Mouse (Mus musculus): ENCODE data around the gene Dner. TPM values are rescaled to one million over a fixed set of nuclear protein-coding genes. Genes with fewer than 3 reads are reported as not detected.

Gene Dner
- polyA plus RNA-seq, 1 experiment, result not detected

DNA sequence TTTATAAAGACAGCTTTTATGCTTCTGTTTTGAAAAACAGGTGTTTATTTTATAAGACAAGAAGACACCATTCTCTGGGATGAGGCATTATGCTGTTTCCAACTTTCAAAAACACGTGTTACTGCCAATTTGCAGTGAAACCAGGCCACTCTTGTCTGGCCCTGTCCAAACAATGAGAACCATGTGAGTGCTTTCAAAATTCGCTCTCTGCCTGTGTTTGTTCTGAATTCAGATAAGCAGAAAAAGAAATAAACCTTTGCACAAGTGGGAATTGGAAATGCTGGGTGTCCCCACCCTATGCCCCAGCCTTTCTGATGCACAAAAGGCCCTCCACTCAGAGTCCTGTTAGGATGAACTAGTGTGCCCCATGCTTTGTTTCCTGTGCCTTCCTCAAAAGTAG lies 276.6 kb downstream of the Dner start:
- Histone ChIP-seq H3K4me3 (replicated peaks) (no peak overlapping the region), H3K36me3 (replicated peaks; ENCODE audit: low read length) (no peaks in the 10 kb centered on the region), H3K27me3 (replicated peaks) (no peaks in the 10 kb centered on the region), H3K4me1 (no peaks in the 10 kb centered on the region), H3K9me3 (peaks cover 49% of the 10 kb centered on the region)
- TF ChIP-seq GATA1 (IDR thresholded peaks at IDR 0.05; ENCODE audit: borderline replicate concordance, low read length), result no peak
- TF ChIP-seq FLI1 (IDR thresholded peaks at IDR 0.05; ENCODE audit: low read length), result no peak

GRCm38 (mm10) chr1:84418511-84418910 lies 277.5 kb downstream of the Dner start:
- Histone ChIP-seq H3K27me3 (replicated peaks) (no peaks in the 10 kb centered on the region), H3K9me3 (peaks cover 50% of the 10 kb centered on the region), H3K4me3 (replicated peaks) (no peak overlapping the region), H3K4me1 (no peaks in the 10 kb centered on the region), H3K36me3 (replicated peaks; ENCODE audit: low read length) (no peaks in the 10 kb centered on the region)
- TF ChIP-seq GATA1 (IDR thresholded peaks at IDR 0.05; ENCODE audit: borderline replicate concordance, low read length) (no peak), FLI1 (IDR thresholded peaks at IDR 0.05; ENCODE audit: low read length) (no peak)

DNA sequence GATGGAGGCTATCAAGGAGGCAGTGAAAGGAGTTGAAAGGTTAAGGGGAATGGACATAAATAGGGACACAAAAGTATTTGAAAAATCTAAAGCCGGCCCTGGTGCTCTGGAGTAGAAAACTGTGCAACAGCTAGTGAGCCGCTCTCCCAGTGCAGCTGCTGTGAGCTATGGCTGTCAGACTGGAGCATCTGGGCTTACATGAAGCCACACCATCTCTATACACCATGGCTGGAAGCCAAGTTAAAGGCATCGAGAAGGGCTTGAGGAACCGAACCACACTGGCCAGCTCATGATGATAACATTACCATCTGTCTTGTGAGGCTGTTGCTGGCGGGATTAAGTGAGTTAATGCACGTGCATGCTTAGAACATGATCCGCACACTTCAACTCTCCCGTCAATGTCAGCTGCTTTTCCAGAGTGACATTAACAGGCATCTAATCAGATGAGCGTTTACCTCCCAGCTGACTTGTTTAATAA lies 278.2 kb downstream of the Dner start:
- Histone ChIP-seq H3K9me3 (peaks cover 48% of the 10 kb centered on the region), H3K27me3 (replicated peaks) (no peaks in the 10 kb centered on the region), H3K36me3 (replicated peaks; ENCODE audit: low read length) (no peaks in the 10 kb centered on the region), H3K4me3 (replicated peaks) (no peak overlapping the region), H3K4me1 (no peaks in the 10 kb centered on the region)
- TF ChIP-seq GATA1 (IDR thresholded peaks at IDR 0.05; ENCODE audit: borderline replicate concordance, low read length), result no peak
- TF ChIP-seq FLI1 (IDR thresholded peaks at IDR 0.05; ENCODE audit: low read length), result no peak

GRCm38 (mm10) chr1:84417276-84417675 lies 278.7 kb downstream of the Dner start:
- no peak for TF ChIP-seq GATA1 (IDR thresholded peaks at IDR 0.05; ENCODE audit: borderline replicate concordance, low read length)
- no peak for TF ChIP-seq FLI1 (IDR thresholded peaks at IDR 0.05; ENCODE audit: low read length)
- no peak overlapping the region for H3K4me3 ChIP-seq (replicated peaks)
- H3K36me3 ChIP-seq (replicated peaks; ENCODE audit: low read length), result no peaks in the 10 kb centered on the region
- peaks cover 51% of the 10 kb centered on the region for H3K9me3 ChIP-seq
- H3K4me1 ChIP-seq, result no peaks in the 10 kb centered on the region
- H3K27me3 ChIP-seq (replicated peaks), result no peaks in the 10 kb centered on the region

DNA sequence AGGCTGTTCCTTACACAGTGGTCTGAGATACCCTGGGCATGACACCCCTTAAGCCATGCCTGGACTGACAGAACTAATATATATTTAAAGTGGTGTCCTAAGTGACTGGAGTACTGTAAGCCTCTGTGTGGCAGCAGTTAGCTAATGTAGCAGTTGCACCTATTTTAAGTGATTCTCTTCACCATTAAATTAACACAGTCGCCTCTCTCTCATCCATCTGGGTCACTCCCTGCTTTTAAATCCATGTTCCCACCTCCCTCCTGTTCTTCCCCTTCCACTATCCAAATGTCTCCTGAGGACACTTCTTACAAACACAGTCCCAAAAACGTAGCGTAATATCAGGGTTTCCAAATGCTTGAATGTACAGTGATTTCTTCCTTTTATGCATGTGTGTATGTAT lies 281.6 kb downstream of the Dner start:
- Histone ChIP-seq H3K9me3 (peaks cover 44% of the 10 kb centered on the region), H3K4me3 (replicated peaks) (no peak overlapping the region), H3K36me3 (replicated peaks; ENCODE audit: low read length) (no peaks in the 10 kb centered on the region), H3K27me3 (replicated peaks) (no peaks in the 10 kb centered on the region), H3K4me1 (no peaks in the 10 kb centered on the region)
- TF ChIP-seq GATA1 (IDR thresholded peaks at IDR 0.05; ENCODE audit: borderline replicate concordance, low read length) (no peak), FLI1 (IDR thresholded peaks at IDR 0.05; ENCODE audit: low read length) (no peak)

DNA sequence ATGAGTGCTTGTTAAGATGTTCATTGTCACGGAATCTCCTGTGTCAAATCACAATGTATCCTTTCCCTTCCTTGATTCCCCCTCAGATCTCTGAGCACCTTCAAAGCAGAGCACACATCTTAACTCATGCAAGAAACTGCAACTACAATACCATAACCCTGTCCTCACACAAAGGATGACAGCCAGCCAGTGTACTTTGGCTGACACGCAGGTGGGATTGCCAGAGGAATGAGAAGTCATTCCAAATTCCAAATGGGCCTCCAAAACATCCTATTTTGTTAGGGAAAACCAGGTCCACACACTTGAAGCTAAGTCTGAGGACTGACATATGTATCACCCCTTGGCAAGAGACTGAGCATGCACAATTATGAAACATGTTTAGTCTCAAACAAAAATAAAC lies 286.5 kb downstream of the Dner start:
- TF ChIP-seq FLI1 (IDR thresholded peaks at IDR 0.05; ENCODE audit: low read length), result no peak
- no peak for TF ChIP-seq GATA1 (IDR thresholded peaks at IDR 0.05; ENCODE audit: borderline replicate concordance, low read length)
- no peaks in the 10 kb centered on the region for H3K27me3 ChIP-seq (replicated peaks)
- no peaks in the 10 kb centered on the region for H3K36me3 ChIP-seq (replicated peaks; ENCODE audit: low read length)
- peaks cover 27% of the 10 kb centered on the region for H3K9me3 ChIP-seq
- H3K4me1 ChIP-seq, result no peaks in the 10 kb centered on the region
- no peak overlapping the region for H3K4me3 ChIP-seq (replicated peaks)

DNA sequence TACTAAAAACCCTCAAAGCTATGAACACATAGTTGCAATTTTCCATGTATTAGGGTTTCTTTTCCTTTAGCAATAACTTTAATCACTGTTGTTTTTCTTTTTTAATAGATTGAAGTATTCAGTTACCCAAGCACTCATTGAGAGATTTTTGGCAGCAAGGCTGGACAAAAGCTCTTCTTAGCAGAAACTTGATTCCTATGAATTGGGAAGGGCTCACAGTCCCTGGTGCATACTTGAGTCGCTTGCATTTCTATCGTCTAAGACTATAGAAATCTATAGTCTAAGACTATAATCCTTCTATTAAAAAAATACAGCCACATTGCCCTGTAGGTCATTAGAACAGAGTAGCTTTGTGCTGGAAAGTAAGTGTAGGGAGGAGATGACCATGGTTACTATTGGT lies 287.1 kb downstream of the Dner start:
- Histone ChIP-seq H3K9me3 (peaks cover 27% of the 10 kb centered on the region), H3K4me3 (replicated peaks) (no peak overlapping the region), H3K36me3 (replicated peaks; ENCODE audit: low read length) (no peaks in the 10 kb centered on the region), H3K27me3 (replicated peaks) (no peaks in the 10 kb centered on the region), H3K4me1 (no peaks in the 10 kb centered on the region)
- no peak for TF ChIP-seq FLI1 (IDR thresholded peaks at IDR 0.05; ENCODE audit: low read length)
- no peak for TF ChIP-seq GATA1 (IDR thresholded peaks at IDR 0.05; ENCODE audit: borderline replicate concordance, low read length)

- H3K36me3 ChIP-seq (replicated peaks; ENCODE audit: low read length), result no peaks in the 10 kb centered on the region
- H3K4me3 ChIP-seq (replicated peaks), result no peak overlapping the region
- H3K9me3 ChIP-seq, result peaks cover 23% of the 10 kb centered on the region
- no peaks in the 10 kb centered on the region for H3K4me1 ChIP-seq
- TF ChIP-seq GATA1 (IDR thresholded peaks at IDR 0.05; ENCODE audit: borderline replicate concordance, low read length), result no peak
- TF ChIP-seq FLI1 (IDR thresholded peaks at IDR 0.05; ENCODE audit: low read length), result no peak
- H3K27me3 ChIP-seq (replicated peaks), result no peaks in the 10 kb centered on the region
These were observed 289.1 kb downstream of the Dner start for GRCm38 (mm10) chr1:84406891-84407290.

DNA sequence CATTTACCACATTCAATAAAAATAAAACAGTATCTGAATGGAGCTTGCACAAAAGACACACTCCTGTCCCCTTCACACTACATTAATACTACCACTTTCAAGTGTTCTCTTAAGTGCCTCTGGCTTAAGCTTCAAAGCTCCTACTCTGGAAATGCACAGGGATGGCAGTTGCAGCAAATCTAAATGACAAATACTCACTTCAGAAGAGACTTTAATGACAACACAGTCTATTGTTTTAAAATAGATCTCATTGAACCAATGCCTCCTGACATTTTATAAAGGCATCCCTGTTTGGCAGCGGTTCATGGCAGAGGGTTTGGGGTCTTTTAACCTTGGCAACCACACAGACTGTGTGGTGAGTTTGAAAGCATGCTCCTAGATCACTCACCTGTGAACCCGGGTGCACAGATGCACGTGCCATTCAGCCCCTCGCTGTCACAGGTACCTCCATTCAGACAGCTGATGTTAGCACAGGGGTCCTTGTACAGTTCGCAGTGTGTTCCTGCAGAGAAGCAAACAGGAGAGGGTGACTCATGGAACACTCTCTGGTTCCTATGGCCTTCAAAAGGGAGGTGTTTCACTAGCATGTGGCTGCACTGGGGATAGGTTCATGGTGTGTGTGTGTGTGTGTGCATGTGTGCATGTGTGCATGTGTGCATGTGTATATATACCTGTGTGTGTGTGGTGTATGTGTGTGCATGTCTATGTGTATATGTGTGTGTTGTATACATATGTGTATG lies 290.3 kb downstream of the Dner start:
- Histone ChIP-seq H3K9me3 (peaks cover 23% of the 10 kb centered on the region), H3K27me3 (replicated peaks) (no peaks in the 10 kb centered on the region), H3K4me1 (no peaks in the 10 kb centered on the region), H3K4me3 (replicated peaks) (peak overlapping the region; percentile 12), H3K36me3 (replicated peaks; ENCODE audit: low read length) (no peaks in the 10 kb centered on the region)
- no peak for TF ChIP-seq GATA1 (IDR thresholded peaks at IDR 0.05; ENCODE audit: borderline replicate concordance, low read length)
- no peak for TF ChIP-seq FLI1 (IDR thresholded peaks at IDR 0.05; ENCODE audit: low read length)

DNA sequence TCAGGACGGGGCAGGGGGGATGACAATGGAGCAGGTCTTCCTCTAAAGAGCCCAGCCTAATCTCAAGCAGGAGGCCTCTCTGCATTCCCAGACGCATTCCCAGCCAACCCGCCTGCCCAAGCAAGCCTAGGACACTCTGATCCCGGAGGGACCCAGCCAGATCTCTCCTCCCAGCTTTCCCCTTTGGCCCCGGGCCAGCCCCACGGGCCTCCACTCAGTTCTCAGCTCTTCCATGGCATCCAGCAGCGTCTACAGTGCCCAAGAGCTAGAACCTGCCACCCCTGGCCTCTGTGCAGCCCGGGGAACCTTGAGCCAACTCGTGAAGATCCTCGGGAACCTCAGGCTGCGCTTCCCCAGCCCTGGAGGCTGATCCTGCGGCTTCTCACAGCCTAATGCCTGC lies 291.1 kb downstream of the Dner start:
- Histone ChIP-seq H3K4me3 (replicated peaks) (no peak overlapping the region), H3K36me3 (replicated peaks; ENCODE audit: low read length) (no peaks in the 10 kb centered on the region), H3K27me3 (replicated peaks) (no peaks in the 10 kb centered on the region), H3K9me3 (peaks cover 23% of the 10 kb centered on the region), H3K4me1 (no peaks in the 10 kb centered on the region)
- TF ChIP-seq FLI1 (IDR thresholded peaks at IDR 0.05; ENCODE audit: low read length) (no peak), GATA1 (IDR thresholded peaks at IDR 0.05; ENCODE audit: borderline replicate concordance, low read length) (no peak)

All from megakaryocyte, embryonic 14.5 days (primary cell).